Mouse (Mus musculus) neural tube, embryonic 13.5 days (tissue): ENCODE results near the gene Lrrc25. TPM values are rescaled to one million over a fixed set of nuclear protein-coding genes. Genes with fewer than 3 reads are reported as not detected.

Experiments
- ATAC-seq: fragments of 200-750 bp; cut with Nextera tagmentation; 2 replicates; pipeline ENCODE4 v1.8.0; 2017; ENCODE audit warnings: low read depth, mild to moderate bottlenecking, moderate TSS enrichment, moderate library complexity
- H3K27ac ChIP-seq: fragments of 300-500 bp; sonication (generic); replicated peaks from 2 replicates; pipeline ENCODE4 v1.5.1; 2015; ENCODE audit warnings: moderate library complexity, mild to moderate bottlenecking, inconsistent platforms
- H3K27me3 ChIP-seq: fragments of 300-500 bp; sonication (generic); 2 replicates; pipeline ENCODE4 v1.6.1; 2015; ENCODE audit warnings: mild to moderate bottlenecking, inconsistent platforms
- H3K36me3 ChIP-seq: fragments of 300-500 bp; sonication (generic); 2 replicates; pipeline ENCODE4 v1.6.1; 2015; ENCODE audit warnings: mild to moderate bottlenecking, inconsistent platforms
- H3K4me1 ChIP-seq: fragments of 300-500 bp; sonication (generic); replicated peaks from 2 replicates; pipeline ENCODE4 v1.6.1; 2015; ENCODE audit warnings: inconsistent platforms
- H3K4me2 ChIP-seq: fragments of 300-500 bp; sonication (generic); 2 replicates; pipeline ENCODE4 v1.6.1; 2015; ENCODE audit warnings: inconsistent platforms, mild to moderate bottlenecking, moderate library complexity
- H3K4me3 ChIP-seq: fragments of 300-500 bp; sonication (generic); 2 replicates; pipeline ENCODE4 v1.5.1; 2015; ENCODE audit warnings: mild to moderate bottlenecking, inconsistent platforms
- H3K9ac ChIP-seq: fragments of 300-500 bp; sonication (generic); 2 replicates; pipeline ENCODE4 v1.6.1; 2015; ENCODE audit warnings: moderate library complexity, mild to moderate bottlenecking, inconsistent platforms
- H3K9me3 ChIP-seq: fragments of 300-500 bp; sonication (generic); 2 replicates; pipeline ENCODE4 v1.6.1; 2016; ENCODE audit warnings: inconsistent platforms
- WGBS: fragments of 180-500 bp; shearing (Covaris S2); methylation state at CpG from one replicate; pipeline ENCODE4 v1.1.7; 2015; 5-methylcytosine and 5-hydroxymethylcytosine counted together
- polyA plus RNA-seq: library from polyadenylated mRNA; unstranded; fragments of >200 nt; fragmentation: Nextera tagmentation; extraction: Ambion mirVana; gene quantifications from 2 replicates; pipeline ENCODE4 v1.2.1, GENCODE M21; 2015

The Lrrc25 gene
- polyA plus RNA-seq, 1 experiment from 2014 or later, result 1.5 TPM

DNA sequence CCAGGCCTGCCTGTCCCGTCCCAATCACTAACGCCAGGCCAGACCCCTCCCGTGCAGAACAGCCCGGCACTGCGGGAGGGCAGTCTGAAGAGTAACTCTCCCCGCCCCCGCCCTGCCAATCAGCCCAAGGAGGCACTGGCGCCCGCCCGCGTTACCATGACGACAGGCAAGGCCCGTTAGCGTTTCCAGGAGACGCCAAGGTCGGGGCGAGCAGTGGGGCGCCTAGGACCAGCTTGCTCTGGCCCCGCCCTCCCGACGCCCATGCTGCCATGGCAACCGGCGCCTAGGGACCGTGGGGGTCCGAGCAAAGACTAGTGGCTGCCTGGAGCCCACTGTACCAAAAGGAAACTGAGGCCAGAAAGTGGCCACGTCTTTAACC is 14.7 kb upstream of the Lrrc25 start:
- no peaks in the 10 kb centered on the region for H3K9me3 ChIP-seq
- H3K27ac ChIP-seq, result peak overlapping the region; percentile 89
- H3K4me2 ChIP-seq, result peak overlapping the region; percentile 52
- peaks cover 6% of the 10 kb centered on the region; the same call in 1 of the 2 replicates for H3K27me3 ChIP-seq
- H3K36me3 ChIP-seq, result peaks cover 22% of the 10 kb centered on the region
- under 1% methylated on average over 26 of the region's 26 CpGs for WGBS
- peak; percentile 51 for ATAC-seq
- peak overlapping the region; percentile 52 for H3K9ac ChIP-seq
- peaks cover 85% of the 10 kb centered on the region for H3K4me1 ChIP-seq
- peak overlapping the region; percentile 13 for H3K4me3 ChIP-seq

DNA sequence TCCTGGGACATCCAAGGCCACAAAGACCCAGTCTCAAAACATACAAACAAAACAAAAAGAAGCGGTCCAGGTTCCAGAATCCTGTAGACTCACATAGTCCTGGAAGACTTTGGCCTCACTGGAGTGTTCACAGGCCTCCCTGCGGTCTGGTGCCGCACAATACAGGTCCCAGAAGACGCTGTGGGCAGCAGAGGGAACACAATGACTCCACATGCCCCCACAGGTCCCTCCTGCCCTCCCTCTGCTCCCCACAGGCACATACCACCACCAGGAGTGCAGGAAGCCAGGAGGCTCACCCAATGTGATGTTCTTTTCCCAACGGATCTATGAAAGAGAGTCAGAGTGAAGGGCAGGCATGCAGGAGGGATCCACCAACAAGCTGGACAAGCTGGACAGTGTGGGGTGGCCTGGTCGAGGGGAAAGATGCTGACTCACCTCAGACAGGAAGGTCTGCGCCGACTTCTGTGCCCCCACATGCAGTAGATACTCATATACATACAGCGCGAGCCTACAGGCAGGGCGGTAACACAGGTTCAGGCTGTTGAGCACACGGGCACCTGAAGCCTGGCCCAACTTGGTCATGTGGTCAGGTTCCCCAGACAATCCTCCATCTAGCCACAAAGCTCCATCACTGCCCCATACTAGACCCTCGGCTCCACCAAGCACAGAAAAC is 13.7 kb upstream of the Lrrc25 start:
- Histone ChIP-seq H3K27ac (0 out of 2 replicates have a peak overlapping the region, but pooled peaks have one; percentile 18), H3K9me3 (no peaks in the 10 kb centered on the region), H3K27me3 (no peaks in the 10 kb centered on the region), H3K4me2 (no peak overlapping the region), H3K36me3 (peaks cover 13% of the 10 kb centered on the region), H3K4me3 (no peak overlapping the region), H3K9ac (no peak overlapping the region), H3K4me1 (peaks cover 85% of the 10 kb centered on the region)
- 93% methylated on average over 13 of the region's 13 CpGs for WGBS
- no peak for ATAC-seq

DNA sequence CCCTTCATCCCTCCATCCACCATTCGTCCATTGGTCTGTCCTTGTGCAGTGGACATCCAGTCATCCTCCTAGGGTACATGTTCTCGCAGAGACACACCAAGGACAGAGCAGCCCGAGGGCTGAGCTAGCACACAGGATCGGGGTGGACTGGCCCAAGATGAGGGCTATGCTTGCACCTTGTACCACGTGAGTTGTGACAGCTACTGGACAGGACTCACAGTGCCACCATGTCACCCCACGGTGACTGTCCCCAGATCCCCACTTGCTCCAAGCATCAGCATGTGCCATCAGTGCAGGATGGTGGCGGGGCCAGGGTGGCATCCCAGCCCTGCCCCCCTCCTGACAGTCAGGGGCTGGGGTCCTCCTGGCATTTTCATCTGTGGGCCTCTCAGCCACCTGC is 11.4 kb upstream of the Lrrc25 start:
- Histone ChIP-seq H3K4me1 (peaks cover 81% of the 10 kb centered on the region), H3K9ac (no peak overlapping the region), H3K27ac (no peak overlapping the region; the same call in 1 of the 2 replicates), H3K4me3 (no peak overlapping the region), H3K36me3 (peaks cover 13% of the 10 kb centered on the region), H3K9me3 (no peaks in the 10 kb centered on the region), H3K27me3 (no peaks in the 10 kb centered on the region), H3K4me2 (no peak overlapping the region)
- no peak for ATAC-seq
- WGBS, result 82% methylated on average over 7 of the region's 7 CpGs

DNA sequence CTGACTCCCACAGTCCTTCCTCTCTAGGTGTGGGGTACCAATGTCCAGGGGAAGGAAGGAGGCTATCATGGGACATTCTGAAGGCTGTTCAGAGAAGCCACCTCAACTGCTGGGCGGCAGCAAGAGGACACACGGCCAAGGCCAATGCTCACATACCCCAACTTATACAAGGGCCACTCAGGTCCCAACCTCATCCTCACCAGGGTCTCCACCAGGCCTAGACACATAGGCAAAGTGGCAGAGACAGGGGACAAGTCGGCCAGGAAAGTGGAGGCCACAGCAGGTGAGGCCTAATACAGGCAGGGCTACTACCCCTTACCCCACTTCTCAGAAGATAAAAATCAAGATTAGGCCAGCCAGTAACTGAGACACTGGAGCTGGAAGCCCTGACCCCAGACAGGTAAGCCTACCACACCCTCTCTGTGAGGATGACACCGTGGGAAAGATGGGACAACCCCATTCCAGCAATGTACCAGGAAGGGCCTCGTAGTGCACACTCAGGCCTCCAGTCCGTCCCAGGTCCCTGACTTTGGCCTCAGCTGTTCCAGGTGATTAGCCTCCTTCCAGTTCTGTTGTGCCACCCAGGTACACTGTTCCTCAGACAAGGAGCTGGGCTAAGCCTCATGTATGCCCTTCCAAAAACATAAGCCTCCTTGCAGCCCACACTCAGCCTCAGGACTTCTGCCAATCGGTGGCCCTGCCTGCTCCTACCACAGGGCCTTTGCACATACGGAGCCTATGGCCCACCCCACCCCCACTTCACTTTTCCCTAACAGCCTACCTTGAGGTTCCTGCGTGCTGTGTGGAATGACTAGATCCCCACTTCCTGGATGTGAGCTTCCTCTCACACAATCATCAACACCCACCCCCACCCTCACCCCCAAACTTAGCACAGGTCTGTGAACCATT is 9.8 kb upstream of the Lrrc25 start:
- H3K27me3 ChIP-seq, result no peaks in the 10 kb centered on the region
- ATAC-seq, result no peak
- 88% methylated on average over 9 of the region's 9 CpGs for WGBS
- H3K36me3 ChIP-seq, result peaks cover 13% of the 10 kb centered on the region
- H3K9me3 ChIP-seq, result no peaks in the 10 kb centered on the region
- peaks cover 81% of the 10 kb centered on the region for H3K4me1 ChIP-seq
- peak overlapping the region; percentile 82; the same call in 1 of the 2 replicates for H3K4me3 ChIP-seq
- H3K9ac ChIP-seq, result no peak overlapping the region
- peak overlapping the region; percentile 88; the same call in 1 of the 2 replicates for H3K4me2 ChIP-seq
- no peak overlapping the region for H3K27ac ChIP-seq

DNA sequence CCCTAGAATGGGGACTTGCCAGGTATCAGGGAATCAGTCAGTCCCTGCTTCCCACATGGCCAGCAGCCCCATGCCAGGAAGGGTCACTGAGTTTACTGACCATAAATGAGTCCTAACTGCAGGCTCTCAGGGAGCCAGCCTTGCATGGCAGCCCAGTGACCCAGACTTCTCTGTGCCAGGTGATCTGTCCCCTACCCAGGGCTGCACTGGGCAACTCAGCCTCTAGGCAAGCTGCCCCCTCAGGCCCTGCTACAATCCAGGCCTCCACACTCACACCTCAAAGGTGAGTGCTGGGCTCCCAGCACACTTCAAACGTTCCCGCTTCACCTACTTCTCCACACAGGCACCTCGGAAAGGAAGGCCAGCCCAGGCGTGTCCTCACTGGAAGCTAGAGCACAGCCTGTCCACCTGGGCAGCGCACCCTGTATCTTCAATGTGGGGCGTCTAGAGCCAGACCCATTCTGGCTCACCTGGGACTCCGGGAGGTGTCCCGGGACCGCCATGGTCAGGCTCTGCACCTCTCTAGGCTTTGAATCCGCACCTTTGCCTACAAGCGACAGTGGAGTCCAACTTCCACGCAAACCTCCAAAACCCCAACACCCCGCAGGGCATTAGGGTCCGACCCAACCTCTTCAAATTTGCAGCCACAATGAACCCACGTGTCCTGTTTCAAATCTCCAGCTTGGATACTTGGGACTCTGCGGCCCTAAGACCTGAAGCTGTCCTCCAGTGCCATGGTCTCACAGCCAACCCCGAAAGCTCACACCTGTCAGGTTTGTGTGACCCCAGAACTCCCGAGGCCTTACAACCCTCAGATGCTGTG is 9.0 kb upstream of the Lrrc25 start:
- H3K9me3 ChIP-seq, result no peaks in the 10 kb centered on the region
- H3K4me2 ChIP-seq, result peak overlapping the region; percentile 88
- H3K4me1 ChIP-seq, result peaks cover 81% of the 10 kb centered on the region
- H3K4me3 ChIP-seq, result peak overlapping the region; percentile 82
- ATAC-seq, result no peak
- H3K27me3 ChIP-seq, result no peaks in the 10 kb centered on the region
- 73% methylated on average over 18 of the region's 18 CpGs for WGBS
- peaks cover 13% of the 10 kb centered on the region for H3K36me3 ChIP-seq
- H3K27ac ChIP-seq, result 0 out of 2 replicates have a peak overlapping the region, but pooled peaks have one; percentile 9
- peak overlapping the region; percentile 92 for H3K9ac ChIP-seq

DNA sequence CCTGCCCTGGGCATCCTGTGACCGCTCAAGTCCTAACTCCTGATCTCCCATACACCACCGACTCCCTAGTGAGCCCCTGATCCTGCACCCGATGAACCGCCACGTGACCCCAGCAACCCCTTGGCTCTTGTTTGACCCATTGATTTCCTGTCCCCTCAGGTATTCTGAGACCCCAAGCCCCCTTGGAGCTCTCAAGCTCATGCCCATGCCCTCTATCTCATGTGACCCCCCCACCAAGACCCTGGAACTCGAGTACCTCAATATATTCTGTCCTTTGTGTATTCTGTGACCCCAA is 8.4 kb upstream of the Lrrc25 start:
- Histone ChIP-seq H3K4me1 (peaks cover 80% of the 10 kb centered on the region), H3K9ac (peak overlapping the region; percentile 92), H3K9me3 (no peaks in the 10 kb centered on the region), H3K4me2 (peak overlapping the region; percentile 88), H3K27me3 (no peaks in the 10 kb centered on the region), H3K36me3 (peaks cover 7% of the 10 kb centered on the region), H3K4me3 (peak overlapping the region; percentile 82), H3K27ac (peak overlapping the region; percentile 93)
- ATAC-seq, result no peak
- WGBS, result 21% methylated on average over 6 of the region's 6 CpGs

GRCm38 (mm10) chr8:70607898-70608748 is 7.8 kb upstream of the Lrrc25 start:
- H3K9ac ChIP-seq, result peak overlapping the region; percentile 92
- 2% methylated on average over 81 of the region's 84 CpGs for WGBS
- H3K9me3 ChIP-seq, result no peaks in the 10 kb centered on the region
- H3K36me3 ChIP-seq, result peaks cover 1% of the 10 kb centered on the region; the same call in 1 of the 2 replicates
- H3K27ac ChIP-seq, result peak overlapping the region; percentile 93
- peak overlapping the region; percentile 88 for H3K4me2 ChIP-seq
- ATAC-seq, result peak; percentile 9; the same call in 1 of the 2 replicates
- no peaks in the 10 kb centered on the region for H3K27me3 ChIP-seq
- H3K4me3 ChIP-seq, result peak overlapping the region; percentile 82
- peaks cover 80% of the 10 kb centered on the region for H3K4me1 ChIP-seq

DNA sequence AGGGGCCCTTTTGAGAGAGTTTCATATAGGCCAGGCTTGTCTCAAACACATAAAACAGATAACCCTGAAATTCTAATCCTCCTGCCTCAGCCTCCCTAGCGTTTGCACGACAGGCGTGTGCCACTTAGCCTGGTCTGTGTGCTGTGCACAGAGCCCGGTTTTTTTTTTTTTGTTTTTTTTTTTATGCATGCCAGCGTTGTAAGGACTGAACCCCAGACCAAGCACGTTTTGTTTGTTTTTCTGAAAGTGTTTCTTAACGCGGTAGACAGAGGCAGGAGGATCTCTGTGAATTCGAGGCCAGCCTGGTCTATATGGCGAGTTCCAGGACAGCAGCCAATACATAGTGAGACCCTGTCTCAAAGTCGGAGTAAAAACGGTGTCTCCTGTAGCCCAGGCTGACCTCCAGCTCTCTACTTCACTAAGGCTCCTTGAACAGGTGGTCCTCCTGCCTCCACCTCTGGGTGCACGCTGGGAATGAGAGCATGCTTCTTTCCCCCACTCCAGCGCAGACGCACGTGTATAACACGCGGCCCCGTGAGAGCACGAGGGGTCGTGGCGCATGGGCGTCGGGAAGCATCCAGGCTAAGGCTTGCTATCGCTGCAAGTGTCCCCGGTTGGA is 7.1 kb upstream of the Lrrc25 start, which contains the start of gene Ssbp4:
TSS of gene Ssbp4 (minus strand) at position 124 of the 619 bp plus-strand sequence.
- peak; percentile 0; the same call in 1 of the 2 replicates for ATAC-seq
- peak within 1 kb of the TSS; percentile 92 for H3K9ac ChIP-seq
- H3K36me3 ChIP-seq, result no peaks in the 10 kb centered on the region
- 5% methylated on average over 26 of the region's 26 CpGs for WGBS
- H3K4me1 ChIP-seq, result peaks cover 78% of the 10 kb centered on the region
- no peaks in the 10 kb centered on the region for H3K9me3 ChIP-seq
- H3K4me2 ChIP-seq, result peak within 1 kb of the TSS; percentile 88
- H3K4me3 ChIP-seq, result peak within 1 kb of the TSS; percentile 82
- H3K27me3 ChIP-seq, result no peaks in the 10 kb centered on the region
- H3K27ac ChIP-seq, result peak within 1 kb of the TSS; percentile 93

- peak; percentile 45 for ATAC-seq
- H3K27me3 ChIP-seq, result no peaks in the 10 kb centered on the region
- H3K9ac ChIP-seq, result peak overlapping the region; percentile 68
- peak overlapping the region; percentile 88 for H3K4me2 ChIP-seq
- peaks cover 72% of the 10 kb centered on the region for H3K4me1 ChIP-seq
- H3K4me3 ChIP-seq, result peak overlapping the region; percentile 82
- no peaks in the 10 kb centered on the region for H3K36me3 ChIP-seq
- H3K27ac ChIP-seq, result peak overlapping the region; percentile 93
- H3K9me3 ChIP-seq, result no peaks in the 10 kb centered on the region
- WGBS, result 1% methylated on average over 39 of the region's 39 CpGs
These were observed 6.5 kb upstream of the Lrrc25 start for GRCm38 (mm10) chr8:70609368-70609848.

GRCm38 (mm10) chr8:70609849-70610795 is 5.8 kb upstream of the Lrrc25 start:
- H3K4me2 ChIP-seq, result peak overlapping the region; percentile 88
- H3K9me3 ChIP-seq, result no peaks in the 10 kb centered on the region
- H3K36me3 ChIP-seq, result no peaks in the 10 kb centered on the region
- H3K27ac ChIP-seq, result peak overlapping the region; percentile 93
- no peaks in the 10 kb centered on the region for H3K27me3 ChIP-seq
- WGBS, result under 1% methylated on average over 44 of the region's 45 CpGs
- H3K4me3 ChIP-seq, result peak overlapping the region; percentile 82
- ATAC-seq, result peak; percentile 42
- H3K4me1 ChIP-seq, result peaks cover 65% of the 10 kb centered on the region
- peak overlapping the region; percentile 68 for H3K9ac ChIP-seq
